Mouse (Mus musculus) naive thymus-derived CD4-positive, alpha-beta T cell, adult 2 months (primary cell): ENCODE measurements around the gene Chrna4.

Source experiments
- DNase-seq: peaks from one replicate; pipeline ENCODE4 v3.0.0-alpha.2; 2011; ENCODE audit warnings: low read depth

Gene Chrna4

GRCm38 (mm10) chr2:181038644-181039355, 4.5 kb downstream of the Chrna4 start:
- DNase-seq, result no peak

GRCm38 (mm10) chr2:181036561-181036960, 6.8 kb downstream of the Chrna4 start:
- DNase-seq, result no peak

- DNase-seq, result no peak
These were observed 8.2 kb downstream of the Chrna4 start for GRCm38 (mm10) chr2:181035186-181035585.

GRCm38 (mm10) chr2:181033310-181033709, 10.0 kb downstream of the Chrna4 start:
- DNase-seq, result no peak

- DNase-seq, result no peak
These were observed 10.9 kb downstream of the Chrna4 start for GRCm38 (mm10) chr2:181032407-181032806.

GRCm38 (mm10) chr2:181031406-181031934, 11.9 kb downstream of the Chrna4 start:
- no peak for DNase-seq

- DNase-seq, result no peak
These were observed 35.0 kb downstream of the Chrna4 start for GRCm38 (mm10) chr2:181008339-181008738.

- no peak for DNase-seq
These were observed 36.3 kb downstream of the Chrna4 start for GRCm38 (mm10) chr2:181007054-181007453.

GRCm38 (mm10) chr2:180996905-180997304, 46.4 kb downstream of the Chrna4 start:
- no peak for DNase-seq

- peak; percentile 51 for DNase-seq
These were observed 46.9 kb downstream of the Chrna4 start for GRCm38 (mm10) chr2:180996436-180996835.

- no peak for DNase-seq
These were observed 47.9 kb downstream of the Chrna4 start for GRCm38 (mm10) chr2:180995457-180995856.

- DNase-seq, result no peak
These were observed 49.0 kb downstream of the Chrna4 start for GRCm38 (mm10) chr2:180994360-180994759.

GRCm38 (mm10) chr2:180990347-180990746, 53.0 kb downstream of the Chrna4 start:
- DNase-seq, result no peak

GRCm38 (mm10) chr2:180988948-180989347, 54.4 kb downstream of the Chrna4 start:
- DNase-seq, result no peak

GRCm38 (mm10) chr2:180988347-180988913, 54.9 kb downstream of the Chrna4 start:
- DNase-seq, result no peak

GRCm38 (mm10) chr2:180987432-180988030, 55.8 kb downstream of the Chrna4 start:
- no peak for DNase-seq

- DNase-seq, result no peak
These were observed 56.3 kb downstream of the Chrna4 start for GRCm38 (mm10) chr2:180987001-180987400.

- no peak for DNase-seq
These were observed 56.9 kb downstream of the Chrna4 start, which contains the start of gene Col20a1 for GRCm38 (mm10) chr2:180986449-180986848. TSS of gene Col20a1 (plus strand) at chr2:180986535.

- no peak for DNase-seq
These were observed 57.7 kb downstream of the Chrna4 start for GRCm38 (mm10) chr2:180985635-180986034.

GRCm38 (mm10) chr2:180981133-180981532, 62.2 kb downstream of the Chrna4 start:
- DNase-seq, result no peak
